7 mouse cellular contexts compared by ENCODE assay signal in the genomic region with DNA sequence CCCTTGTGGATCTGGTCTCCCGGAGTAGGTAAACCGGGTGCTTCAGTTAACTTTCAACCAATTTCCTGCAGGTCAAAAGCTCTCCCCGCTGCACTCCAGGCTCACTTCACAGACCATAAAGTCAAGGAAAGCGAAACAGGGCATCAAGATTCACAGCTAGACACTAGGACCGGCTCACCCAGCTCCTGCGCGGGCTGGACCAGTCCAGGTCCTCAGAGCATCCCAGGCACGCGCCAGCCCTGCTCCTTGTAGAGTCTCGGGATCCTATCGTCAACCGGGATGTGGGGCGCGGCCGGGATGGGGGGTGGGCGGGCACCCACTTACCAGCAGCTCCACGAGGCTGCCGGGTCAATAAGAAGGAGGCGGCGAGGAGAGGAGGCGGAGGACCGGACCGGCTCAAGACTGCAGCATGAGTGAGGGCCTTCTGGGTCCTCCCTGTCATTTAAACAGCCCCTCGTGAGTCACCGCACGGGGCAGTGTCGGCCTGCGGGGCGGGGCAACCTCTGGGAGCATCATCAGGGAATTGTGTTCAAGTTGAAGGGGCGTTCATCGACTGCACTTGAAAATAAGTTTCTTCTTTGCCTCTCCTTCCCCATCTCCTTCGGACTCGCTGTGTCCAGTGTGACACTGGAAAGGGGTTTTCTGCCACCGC. TPM values are rescaled to one million over a fixed set of nuclear protein-coding genes. Genes with fewer than 3 reads are reported as not detected.
DNase-seq lines count a peak whose midpoint lies in the region; ATAC-seq and TF ChIP-seq lines count a peak whose summit lies in the region.

A gene (minus strand): TSS at position 413 of the 652 bp plus-strand sequence.

- H3K36me3 ChIP-seq in CH12.LX (replicated peaks in 1 of 2; ENCODE audit: control insufficient read depth in 1 of 2, insufficient read depth in 1 of 2, low read length in 1 of 2), result no peaks in the 10 kb centered on the region
- no peaks in the 10 kb centered on the region for H3K36me3 ChIP-seq in forebrain, embryonic 14.5 days (ENCODE audit: control insufficient read depth, insufficient read depth, low read length)
- H3K36me3 ChIP-seq in limb, embryonic 13.5 days, result no peaks in the 10 kb centered on the region
- no peaks in the 10 kb centered on the region for H3K36me3 ChIP-seq in neural tube, embryonic 15.5 days

- no peak within 1 kb of the TSS for H3K4me3 ChIP-seq in CH12.LX (replicated peaks in 1 of 3; ENCODE audit: low read depth in 2 of 3, low read length in 2 of 3, poor library complexity in 1 of 3)
- H3K4me3 ChIP-seq in forebrain, embryonic 14.5 days (ENCODE audit: low read depth, low read length), result peak within 1 kb of the TSS; percentile 16; the same call in 1 of the 2 replicates
- peak within 1 kb of the TSS; percentile 38 for H3K4me3 ChIP-seq in limb, embryonic 13.5 days
- peak within 1 kb of the TSS; percentile 26 for H3K4me3 ChIP-seq in neural tube, embryonic 15.5 days (replicated peaks)

- TF ChIP-seq POLR2A in CH12.LX (IDR thresholded peaks at IDR 0.05; ENCODE audit: low read depth, low read length), result no peak

- no peak for TF ChIP-seq EP300 in CH12.LX (IDR thresholded peaks at IDR 0.05; ENCODE audit: low read length)

- in situ Hi-C loops in CH12.LX (cut with MboI; ENCODE audit: low pct_ligation_motif_present, low pct_unique_long_range_greater_than_20kb, low sequenced_read_pairs), result no loop called here

- dilution Hi-C loops in CH12.LX (cut with MboI; ENCODE audit: extremely low pct_ligation_motif_present, extremely low pct_unique_long_range_greater_than_20kb, low sequenced_read_pairs), result no loop called here

- WGBS in forebrain, embryonic 14.5 days, result 7% methylated on average over 34 of the region's 34 CpGs
- 4% methylated on average over 34 of the region's 34 CpGs for WGBS in limb, embryonic 13.5 days
- 6% methylated on average over 34 of the region's 34 CpGs for WGBS in neural tube, embryonic 15.5 days

- H3K4me1 ChIP-seq in CH12.LX (ENCODE audit: control insufficient read depth in 1 of 2, insufficient read depth in 2 of 2), result peaks cover 5 to 39% of the 10 kb centered on the region in 2 experiments; a peak in 2 of 4 replicates
- H3K4me1 ChIP-seq in forebrain, embryonic 14.5 days (ENCODE audit: control insufficient read depth, insufficient read depth, low read length), result 0 out of 2 replicates have a peak, but pooled peaks cover 4% of the 10 kb centered on the region
- peaks cover 47% of the 10 kb centered on the region for H3K4me1 ChIP-seq in limb, embryonic 13.5 days
- peaks cover 22% of the 10 kb centered on the region for H3K4me1 ChIP-seq in neural tube, embryonic 15.5 days

- H3K9me3 ChIP-seq in CH12.LX (replicated peaks; ENCODE audit: low read length), result no peaks in the 10 kb centered on the region
- no peaks in the 10 kb centered on the region for H3K9me3 ChIP-seq in forebrain, embryonic 14.5 days (replicated peaks; ENCODE audit: control insufficient read depth, low read length)
- no peaks in the 10 kb centered on the region for H3K9me3 ChIP-seq in limb, embryonic 13.5 days
- no peaks in the 10 kb centered on the region for H3K9me3 ChIP-seq in neural tube, embryonic 15.5 days (replicated peaks)

- H3K79me2 ChIP-seq in CH12.LX (replicated peaks; ENCODE audit: control insufficient read depth, extremely low read depth, insufficient read depth, poor library complexity, severe bottlenecking), result no peaks in the 10 kb centered on the region

- peak in 1 of 2 experiments; percentile 17; a peak in 2 of 4 replicates for TF ChIP-seq CTCF in CH12.LX (conservative IDR thresholded peaks at IDR 0.05 in 1 of 2, IDR thresholded peaks at IDR 0.05 in 1 of 2; ENCODE audit: low read depth in 2 of 2, low read length in 2 of 2)

- peaks cover 15% of the 10 kb centered on the region for H3K27me3 ChIP-seq in CH12.LX (replicated peaks)
- H3K27me3 ChIP-seq in forebrain, embryonic 14.5 days (replicated peaks; ENCODE audit: control insufficient read depth, insufficient read depth, low read length), result peaks cover 16% of the 10 kb centered on the region
- H3K27me3 ChIP-seq in limb, embryonic 13.5 days, result peaks cover 30% of the 10 kb centered on the region
- H3K27me3 ChIP-seq in neural tube, embryonic 15.5 days (replicated peaks), result peaks cover 40% of the 10 kb centered on the region

- no peak for TF ChIP-seq RAD21 in CH12.LX (IDR thresholded peaks at IDR 0.05; ENCODE audit: low read depth, low read length)

- peak; percentile 27 to 30 for DNase-seq in B cell, adult 2 months
- DNase-seq in CH12.LX (ENCODE audit: extremely low read depth), result no peak
- DNase-seq in forebrain, embryonic 14.5 days (ENCODE audit: low spot score), result no peak
- no peak for DNase-seq in ovary, postnatal 36 days (ENCODE audit: low spot score)
- no peak for DNase-seq in frontal cortex, postnatal 36 days (ENCODE audit: low spot score in 2 of 2)

- no peak within 1 kb of the TSS for H3K9ac ChIP-seq in CH12.LX (ENCODE audit: insufficient read depth, low read depth)
- H3K9ac ChIP-seq in forebrain, embryonic 14.5 days (ENCODE audit: low read length), result peak within 1 kb of the TSS; percentile 38; the same call in 1 of the 2 replicates
- H3K9ac ChIP-seq in limb, embryonic 13.5 days, result peak within 1 kb of the TSS; percentile 61
- H3K9ac ChIP-seq in neural tube, embryonic 15.5 days (replicated peaks), result 0 out of 2 replicates have a peak within 1 kb of the TSS, but pooled peaks have one; percentile 2

- peak; percentile 45; the same call in 1 of the 2 replicates for ATAC-seq in forebrain, embryonic 14.5 days
- ATAC-seq in limb, embryonic 13.5 days (ENCODE audit: low FRiP score, low read depth), result no peak
- ATAC-seq in neural tube, embryonic 15.5 days (ENCODE audit: low FRiP score), result 0 out of 2 replicates have a peak, but pooled peaks have one; percentile 21

- H3K4me2 ChIP-seq in CH12.LX (ENCODE audit: insufficient read depth, low read depth, poor library complexity, severe bottlenecking), result peak within 1 kb of the TSS; percentile 88
- peak within 1 kb of the TSS; percentile 46 for H3K4me2 ChIP-seq in forebrain, embryonic 14.5 days (ENCODE audit: low read length)
- peak within 1 kb of the TSS; percentile 73 for H3K4me2 ChIP-seq in limb, embryonic 13.5 days (replicated peaks)
- peak within 1 kb of the TSS; percentile 59 for H3K4me2 ChIP-seq in neural tube, embryonic 15.5 days

- no peak within 1 kb of the TSS for H3K27ac ChIP-seq in CH12.LX (ENCODE audit: insufficient read depth, low read depth)
- no peak within 1 kb of the TSS for H3K27ac ChIP-seq in forebrain, embryonic 14.5 days (ENCODE audit: low read depth, low read length)
- no peak within 1 kb of the TSS for H3K27ac ChIP-seq in limb, embryonic 13.5 days
- H3K27ac ChIP-seq in neural tube, embryonic 15.5 days (replicated peaks), result no peak within 1 kb of the TSS

TF ChIP-seq in CH12.LX, 34 proteins besides CTCF, POLR2A, EP300 and RAD21:
- TF ChIP-seq MXI1 (IDR thresholded peaks at IDR 0.05; ENCODE audit: low read depth, low read length) (no peak), POLR2AphosphoS2 (IDR thresholded peaks at IDR 0.05; ENCODE audit: low read depth, low read length) (no peak), JUN (IDR thresholded peaks at IDR 0.05; ENCODE audit: insufficient read depth, low read depth, low read length) (no peak), RCOR1 (conservative IDR thresholded peaks at IDR 0.05; ENCODE audit: low read depth, low read length) (no peak)

RNA-seq across cellular contexts. Expression of the gene that starts here (rescaled TPM):
- not detected in 2 replicates for total RNA-seq in CH12.LX (2012; rRNA removed)
- total RNA-seq in CH12.LX (2014; rRNA removed), result not detected in 2 replicates
- polyA plus RNA-seq in CH12.LX (2012; ENCODE audit: insufficient read length, low read depth), result not detected in 2 replicates
- polyA plus RNA-seq in forebrain, embryonic 14.5 days (2014; fragmentation: Nextera tagmentation; extraction: Ambion mirVana), result 0.07 and 0.10 TPM in 2 replicates
- 0.87 and 1.1 TPM in 2 replicates for polyA plus RNA-seq in limb, embryonic 13.5 days (2015; fragmentation: Nextera tagmentation; extraction: Ambion mirVana)
- polyA plus RNA-seq in neural tube, embryonic 15.5 days (2015; fragmentation: Nextera tagmentation; extraction: Ambion mirVana), result 0.37 and 0.43 TPM in 2 replicates

Comparison
In these comparisons a context has a peak if more than half of its experiments do, and no peak if none do; other contexts are left out.
1. Peak in ATAC-seq, H3K4me3 ChIP-seq, H3K9ac ChIP-seq and H3K4me2 ChIP-seq in forebrain, embryonic 14.5 days; RNA of the gene not detected or under 1 TPM.
2. Peak in ATAC-seq, H3K4me3 ChIP-seq, H3K9ac ChIP-seq and H3K4me2 ChIP-seq in neural tube, embryonic 15.5 days; RNA of the gene not detected or under 1 TPM.
3. DNase-seq: peak in B cell, adult 2 months (2 of 2); none in CH12.LX (single experiment), forebrain, embryonic 14.5 days (single experiment), ovary, postnatal 36 days (single experiment) and frontal cortex, postnatal 36 days (0 of 2).
4. Peak in every context shown above with its lines, with median percentiles within 50 percentile points of each other: H3K4me2 ChIP-seq.